Mouse (Mus musculus) forebrain, embryonic 16.5 days (tissue): ENCODE data around the gene Rraga. TPM values are rescaled to one million over a fixed set of nuclear protein-coding genes. Genes with fewer than 3 reads are reported as not detected.
"Not testable (repeated sequence)": the region's sequence is repeated elsewhere in the genome, so short reads cannot be mapped to it uniquely, and the experiment has no call there.

Source experiments
- ATAC-seq: fragments of 200-750 bp; cut with Nextera tagmentation; 2 replicates; pipeline ENCODE4 v1.8.0; 2017; ENCODE audit warnings: mild to moderate bottlenecking, moderate library complexity
- H3K27ac ChIP-seq: fragments of 300-500 bp; sonication (generic); 2 replicates; pipeline ENCODE4 v1.5.1; 2014; ENCODE audit warnings: low read length, control low read depth
- H3K27me3 ChIP-seq: fragments of 300-500 bp; sonication (generic); replicated peaks from 2 replicates; pipeline ENCODE4 v1.6.1; 2014; ENCODE audit warnings: low read length; ENCODE audit not compliant: control insufficient read depth, insufficient read depth
- H3K36me3 ChIP-seq: fragments of 300-500 bp; sonication (generic); 2 replicates; pipeline ENCODE4 v1.6.1; 2014; ENCODE audit not compliant: control insufficient read depth, insufficient read depth
- H3K4me1 ChIP-seq: fragments of 300-500 bp; sonication (generic); replicated peaks from 2 replicates; pipeline ENCODE4 v1.6.1; 2014; ENCODE audit warnings: low read length; ENCODE audit not compliant: control insufficient read depth, insufficient read depth
- H3K4me2 ChIP-seq: fragments of 300-500 bp; sonication (generic); 2 replicates; pipeline ENCODE4 v1.6.1; 2014; ENCODE audit warnings: mild to moderate bottlenecking, low read length, control low read depth
- H3K4me3 ChIP-seq: fragments of 300-500 bp; sonication (generic); replicated peaks from 2 replicates; pipeline ENCODE4 v1.5.1; 2014; ENCODE audit warnings: mild to moderate bottlenecking, low read length, control low read depth
- H3K9ac ChIP-seq: fragments of 300-500 bp; sonication (generic); replicated peaks from 2 replicates; pipeline ENCODE4 v1.6.1; 2014; ENCODE audit warnings: low read depth, low read length, control low read depth
- H3K9me3 ChIP-seq: fragments of 300-500 bp; sonication (generic); 2 replicates; pipeline ENCODE4 v1.6.1; 2016; ENCODE audit warnings: low read length; ENCODE audit not compliant: control insufficient read depth
- WGBS: fragments of 180-500 bp; shearing (Covaris S2); extraction: QIAGEN DNeasy Blood & Tissue Kit; methylation state at CpG from one replicate; pipeline ENCODE4 v1.1.7; 2014; 5-methylcytosine and 5-hydroxymethylcytosine counted together
- polyA plus RNA-seq: library from polyadenylated mRNA; unstranded; fragments of >200 nt; fragmentation: Nextera tagmentation; extraction: Ambion mirVana; gene quantifications from 2 replicates; pipeline ENCODE4 v1.2.1, GENCODE M21; 2015

Rraga gene
- polyA plus RNA-seq, 1 experiment from 2014 or later = 135 TPM

DNA sequence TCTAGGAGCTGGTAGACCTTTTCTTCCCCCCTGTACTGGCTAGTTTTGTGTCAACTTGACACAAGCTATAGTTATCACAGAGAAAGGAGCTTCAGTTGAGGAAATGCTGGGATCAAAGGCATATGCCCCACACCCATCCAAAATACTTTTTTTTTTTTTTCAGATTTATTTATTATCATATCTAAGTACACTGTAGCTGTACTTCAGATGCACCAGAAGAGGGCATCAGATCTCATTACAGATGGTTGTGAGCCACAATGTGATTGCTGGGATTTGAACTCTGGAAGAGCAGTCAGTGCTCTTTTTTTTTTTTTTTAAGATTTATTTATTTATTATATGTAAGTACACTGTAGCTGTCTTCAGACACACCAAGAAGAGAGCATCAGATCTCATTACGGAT, 47.1 kb downstream of the Rraga start:
- not testable (repeated sequence) for H3K4me2 ChIP-seq, H3K9ac ChIP-seq, H3K4me1 ChIP-seq, H3K27ac ChIP-seq, H3K9me3 ChIP-seq, ATAC-seq, H3K4me3 ChIP-seq, H3K27me3 ChIP-seq, H3K36me3 ChIP-seq
- WGBS = 93% methylated on average over 1 of the region's 1 CpGs

GRCm38 (mm10) chr4:86625463-86625862, 50.0 kb downstream of the Rraga start:
- WGBS = 91% methylated on average over 5 of the region's 5 CpGs
- H3K27me3 ChIP-seq = no peaks in the 10 kb centered on the region
- H3K4me3 ChIP-seq = no peak overlapping the region
- H3K27ac ChIP-seq = no peak overlapping the region
- no peaks in the 10 kb centered on the region for H3K9me3 ChIP-seq
- ATAC-seq = no peak
- no peak overlapping the region for H3K4me2 ChIP-seq
- no peaks in the 10 kb centered on the region for H3K36me3 ChIP-seq
- no peaks in the 10 kb centered on the region for H3K4me1 ChIP-seq
- H3K9ac ChIP-seq = no peak overlapping the region

DNA sequence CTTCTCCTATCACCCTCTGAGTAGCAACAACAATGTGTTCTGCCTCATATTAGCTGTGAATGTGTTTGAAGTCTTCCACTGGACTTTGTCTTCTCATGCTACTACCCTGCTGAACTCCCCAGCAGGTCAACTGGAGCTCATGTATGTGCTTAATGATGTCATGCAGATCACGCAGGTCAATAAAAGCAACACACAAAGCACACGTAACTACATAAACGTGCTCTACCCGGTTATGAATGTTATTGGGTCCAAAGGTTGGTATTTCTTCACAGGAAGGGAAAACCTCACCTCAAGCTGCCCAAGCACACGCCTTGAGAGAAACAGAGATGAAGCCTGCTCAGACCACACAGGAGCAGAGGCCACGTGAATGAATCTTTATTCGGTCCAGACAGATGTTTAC, 51.0 kb downstream of the Rraga start:
- not testable (repeated sequence) for H3K36me3 ChIP-seq, H3K9me3 ChIP-seq, H3K27ac ChIP-seq, H3K4me2 ChIP-seq, H3K27me3 ChIP-seq, H3K4me1 ChIP-seq, H3K9ac ChIP-seq, H3K4me3 ChIP-seq, ATAC-seq
- WGBS = 91% methylated on average over 7 of the region's 7 CpGs

Other genes with a start within 250 kb of the Rraga start
- not detected in 2 replicates for gene Saxo1, start 17.3 kb upstream of the Rraga start, polyA plus RNA-seq
- 11.5 TPM in 2 replicates for gene Haus6, start 36.4 kb downstream of the Rraga start, polyA plus RNA-seq
- gene Plin2, start 94.4 kb downstream of the Rraga start, polyA plus RNA-seq = 37.3 and 43.7 TPM in 2 replicates
- gene Dennd4c, start 172.9 kb downstream of the Rraga start, polyA plus RNA-seq = 3.2 and 4.7 TPM in 2 replicates